Mouse (Mus musculus) CH12.LX (cell line): Measurements from ENCODE around the gene Zdhhc12. TPM values are rescaled to one million over a fixed set of nuclear protein-coding genes. Genes with fewer than 3 reads are reported as not detected.

Experiments used
- DNase-seq: peaks from one replicate; pipeline ENCODE4 v3.0.0-alpha.2; 2013; ENCODE audit errors: extremely low read depth
- H3K27ac ChIP-seq: 2 replicates; pipeline ENCODE4 v1.5.1; 2012; ENCODE audit warnings: low read depth, mild to moderate bottlenecking, control low read depth, moderate library complexity; ENCODE audit not compliant: insufficient read depth
- H3K27me3 ChIP-seq: replicated peaks from 2 replicates; pipeline ENCODE3; 2012; ENCODE audit warnings: inconsistent platforms
- H3K36me3 ChIP-seq, 2 experiments: replicated peaks in 1 of 2; 2 replicates each; pipeline versions ENCODE3 to v1.6.1; 2012; ENCODE audit warnings: inconsistent platforms in 1 of 2, low read length in 1 of 2, mild to moderate bottlenecking in 1 of 2, mixed read lengths in 1 of 2, moderate library complexity in 1 of 2; ENCODE audit not compliant: control insufficient read depth in 1 of 2, insufficient read depth in 1 of 2
- H3K4me1 ChIP-seq, 2 experiments: 2 replicates each; pipeline ENCODE4 v1.6.1; 2012; ENCODE audit warnings: inconsistent platforms in 1 of 2, moderate library complexity in 1 of 2; ENCODE audit not compliant: insufficient read depth in 2 of 2, control insufficient read depth in 1 of 2
- H3K4me2 ChIP-seq: 2 replicates; pipeline ENCODE4 v1.6.1; 2012; ENCODE audit warnings: low read depth, mild to moderate bottlenecking, control low read depth; ENCODE audit not compliant: poor library complexity, insufficient read depth, severe bottlenecking
- H3K4me3 ChIP-seq, 3 experiments: fragments of 150-350 bp in 1 of 3; sonication (generic) in 1 of 3; replicated peaks in 1 of 3; 2 replicates each; pipeline versions ENCODE3 to v1.5.1; 2011 to 2012; ENCODE audit warnings: low read depth in 2 of 3, low read length in 2 of 3, mild to moderate bottlenecking in 2 of 3, moderate library complexity in 2 of 3, control low read depth in 1 of 3, improper control_type of control experiment in 1 of 3, inconsistent platforms in 1 of 3, mixed read lengths in 1 of 3; ENCODE audit not compliant: poor library complexity in 1 of 3
- H3K79me2 ChIP-seq: replicated peaks from 2 replicates; pipeline ENCODE4 v1.6.1; 2012; ENCODE audit warnings: mild to moderate bottlenecking, moderate library complexity; ENCODE audit not compliant: control insufficient read depth, poor library complexity, insufficient read depth, severe bottlenecking; ENCODE audit errors: extremely low read depth
- H3K9ac ChIP-seq: 2 replicates; pipeline ENCODE4 v1.6.1; 2012; ENCODE audit warnings: low read depth, mild to moderate bottlenecking, control low read depth, moderate library complexity; ENCODE audit not compliant: insufficient read depth
- H3K9me3 ChIP-seq: replicated peaks from 2 replicates; pipeline ENCODE3; 2012; ENCODE audit warnings: low read length, inconsistent platforms, mixed read lengths
- BHLHE40 ChIP-seq: IDR thresholded peaks from 2 replicates; pipeline ENCODE4 v1.6.1; 2011; ENCODE audit warnings: mild to moderate bottlenecking, low read depth, low read length, improper control_type of control experiment
- CHD1 ChIP-seq: IDR thresholded peaks from 2 replicates; pipeline ENCODE4 v1.6.1; 2012; ENCODE audit warnings: low read depth, low read length, improper control_type of control experiment, inconsistent platforms
- CTCF ChIP-seq, 2 experiments: IDR thresholded peaks in 1 of 2; conservative IDR thresholded peaks in 1 of 2; 2 replicates each; pipeline ENCODE4 v1.5.1; 2011 to 2012; ENCODE audit warnings: low read depth in 2 of 2, low read length in 2 of 2, improper control_type of control experiment in 1 of 2, inconsistent platforms in 1 of 2, mild to moderate bottlenecking in 1 of 2, moderate library complexity in 1 of 2
- E2F4 ChIP-seq: IDR thresholded peaks from 2 replicates; pipeline ENCODE4 v1.6.1; 2011; ENCODE audit warnings: low read depth, low read length, improper control_type of control experiment; ENCODE audit not compliant: insufficient replicate concordance
- IRF4 ChIP-seq: IDR thresholded peaks from 2 replicates; pipeline ENCODE4 v1.6.1; 2014; ENCODE audit warnings: low read depth, mild to moderate bottlenecking, inconsistent platforms, low read length, improper control_type of control experiment
- MAX ChIP-seq: IDR thresholded peaks from 2 replicates; pipeline ENCODE4 v1.6.1; 2011; ENCODE audit warnings: low read length, improper control_type of control experiment
- MXI1 ChIP-seq: IDR thresholded peaks from 2 replicates; pipeline ENCODE4 v1.6.1; 2011; ENCODE audit warnings: mild to moderate bottlenecking, low read depth, low read length, improper control_type of control experiment
- MYC ChIP-seq: IDR thresholded peaks from 2 replicates; pipeline ENCODE4 v1.6.1; 2011; ENCODE audit warnings: low read depth, mild to moderate bottlenecking, improper control_type of control experiment, low read length
- RAD21 ChIP-seq: IDR thresholded peaks from 2 replicates; pipeline ENCODE4 v1.6.1; 2011; ENCODE audit warnings: low read depth, mild to moderate bottlenecking, low read length, improper control_type of control experiment, moderate library complexity
- SMC3 ChIP-seq: IDR thresholded peaks from 2 replicates; pipeline ENCODE4 v1.6.1; 2011; ENCODE audit warnings: low read depth, low read length, improper control_type of control experiment
- TCF12 ChIP-seq: IDR thresholded peaks from 2 replicates; pipeline ENCODE4 v1.6.1; 2014; ENCODE audit warnings: low read depth, mild to moderate bottlenecking, inconsistent platforms, low read length, improper control_type of control experiment
- USF1 ChIP-seq: IDR thresholded peaks from 2 replicates; pipeline ENCODE4 v1.6.1; 2014; ENCODE audit warnings: low read depth, mild to moderate bottlenecking, inconsistent platforms, low read length, improper control_type of control experiment
- dilution Hi-C: fragments of 300-500 bp; cut with MboI; formaldehyde crosslinking; loops from 2 replicates; pipeline ENCODE4 v1.14.3; 2020; ENCODE audit warnings: low sequenced_read_pairs; ENCODE audit not compliant: extremely low pct_unique_long_range_greater_than_20kb, extremely low pct_ligation_motif_present
- in situ Hi-C: fragments of 300-500 bp; cut with MboI; formaldehyde crosslinking; loops from 3 replicates; pipeline ENCODE4 v1.14.3; 2019; ENCODE audit warnings: low sequenced_read_pairs, low pct_ligation_motif_present, low pct_unique_long_range_greater_than_20kb, mixed read lengths
- polyA plus RNA-seq: library from polyadenylated mRNA; unstranded; fragments of >175 nt; gene quantifications from 2 replicates; pipeline ENCODE4 v1.2.1, GENCODE M21; 2012; ENCODE audit warnings: low read depth; ENCODE audit not compliant: insufficient read length
- total RNA-seq, 2 experiments: library from RNA; depleted of rRNA; stranded (reverse); fragments of 300-350 nt in 1 of 2; fragments of >200 nt in 1 of 2; gene quantifications; 2 replicates each; pipeline ENCODE4 v1.2.3; 2012 to 2014

Gene Zdhhc12
- total and polyA plus RNA-seq, 3 experiments: 15.6 to 42.8 (median 36.5) TPM

- H3K36me3 ChIP-seq: peaks cover 7 to 53% of the 10 kb centered on the region in 2 experiments
- H3K4me2 ChIP-seq: no peak overlapping the region
- peak; percentile 62 for TF ChIP-seq RAD21
- peak; percentile 87 for TF ChIP-seq SMC3
- no peak for TF ChIP-seq CHD1
- peak; percentile 34; the same call in 1 of the 2 replicates for TF ChIP-seq IRF4
- peak; percentile 58 to 88 for TF ChIP-seq CTCF (conservative IDR thresholded peaks at IDR 0.05 in 1 of 2, IDR thresholded peaks at IDR 0.05 in 1 of 2; ENCODE audit: low read depth in 2 of 2, low read length in 2 of 2)
- peak; percentile 51; the same call in 1 of the 2 replicates for TF ChIP-seq MYC
- peak; percentile 36; the same call in 1 of the 2 replicates for TF ChIP-seq MXI1
- peak; percentile 61; the same call in 1 of the 2 replicates for TF ChIP-seq MAX
- no peak for TF ChIP-seq USF1
- TF ChIP-seq BHLHE40: 0 out of 2 replicates have a peak, but pooled peaks have one; percentile 23
- TF ChIP-seq TCF12: no peak
- no peak for TF ChIP-seq E2F4
- H3K9me3 ChIP-seq: no peaks in the 10 kb centered on the region
- H3K4me1 ChIP-seq: peaks cover under 1 to 14% of the 10 kb centered on the region in 2 experiments
- H3K27ac ChIP-seq: no peak overlapping the region
- H3K9ac ChIP-seq: no peak overlapping the region
- no peaks in the 10 kb centered on the region for H3K79me2 ChIP-seq
- in situ Hi-C loops (loop anchor here (5.0 to 10.0 kb wide), 2 partner anchors 35 to 122 kb away; partner anchors contain the start of gene Pkn3), dilution Hi-C loops (no loop called here)
- DNase-seq: peak; percentile 82
- H3K27me3 ChIP-seq: no peaks in the 10 kb centered on the region
- no peak overlapping the region for H3K4me3 ChIP-seq
These were observed 51.0 kb downstream of the Zdhhc12 start for GRCm38 (mm10) chr2:30042445-30042844.

Other genes starting within 250 kb of the Zdhhc12 start
- 6.1 and 6.3 TPM in 2 replicates for gene Cercam, start 224.5 kb downstream of the Zdhhc12 start, total RNA-seq (2012; rRNA removed)
- gene Cercam, start 224.5 kb downstream of the Zdhhc12 start, total RNA-seq (2014; rRNA removed): 2.5 and 3.0 TPM in 2 replicates
- 3.5 and 3.7 TPM in 2 replicates for gene Cercam, start 224.5 kb downstream of the Zdhhc12 start, polyA plus RNA-seq
- gene Odf2, start 204.4 kb downstream of the Zdhhc12 start, total RNA-seq (2012; rRNA removed): 43.7 and 48.6 TPM in 2 replicates
- gene Odf2, start 204.4 kb downstream of the Zdhhc12 start, total RNA-seq (2014; rRNA removed): 35.4 and 44.4 TPM in 2 replicates
- 54.6 and 59.5 TPM in 2 replicates for gene Odf2, start 204.4 kb downstream of the Zdhhc12 start, polyA plus RNA-seq
- 38.0 and 39.7 TPM in 2 replicates for gene Gle1, start 158.2 kb downstream of the Zdhhc12 start, total RNA-seq (2012; rRNA removed)
- 32.0 and 36.5 TPM in 2 replicates for gene Gle1, start 158.2 kb downstream of the Zdhhc12 start, total RNA-seq (2014; rRNA removed)
- 54.1 and 60.1 TPM in 2 replicates for gene Gle1, start 158.2 kb downstream of the Zdhhc12 start, polyA plus RNA-seq
- gene Sptan1, start 128.1 kb downstream of the Zdhhc12 start, total RNA-seq (2012; rRNA removed): 113 TPM in 2 replicates
- gene Sptan1, start 128.1 kb downstream of the Zdhhc12 start, total RNA-seq (2014; rRNA removed): 73.8 and 86.4 TPM in 2 replicates
- gene Sptan1, start 128.1 kb downstream of the Zdhhc12 start, polyA plus RNA-seq: 88.0 and 91.6 TPM in 2 replicates
- gene Wdr34, start 44.8 kb downstream of the Zdhhc12 start, total RNA-seq (2012; rRNA removed): 23.2 and 26.5 TPM in 2 replicates
- gene Wdr34, start 44.8 kb downstream of the Zdhhc12 start, total RNA-seq (2014; rRNA removed): 21.4 and 24.7 TPM in 2 replicates
- gene Wdr34, start 44.8 kb downstream of the Zdhhc12 start, polyA plus RNA-seq: 28.0 and 28.6 TPM in 2 replicates
- gene Set, start 36.3 kb downstream of the Zdhhc12 start, total RNA-seq (2012; rRNA removed): 515 and 844 TPM in 2 replicates
- 1,049 and 1,142 TPM in 2 replicates for gene Set, start 36.3 kb downstream of the Zdhhc12 start, total RNA-seq (2014; rRNA removed)
- gene Set, start 36.3 kb downstream of the Zdhhc12 start, polyA plus RNA-seq: 902 and 991 TPM in 2 replicates
- gene Pkn3, start 16.0 kb downstream of the Zdhhc12 start, total RNA-seq (2012; rRNA removed): 5.2 and 8.3 TPM in 2 replicates
- gene Pkn3, start 16.0 kb downstream of the Zdhhc12 start, total RNA-seq (2014; rRNA removed): 4.7 and 5.0 TPM in 2 replicates
- gene Pkn3, start 16.0 kb downstream of the Zdhhc12 start, polyA plus RNA-seq: 6.7 and 7.1 TPM in 2 replicates
- gene Zer1, start 30.9 kb upstream of the Zdhhc12 start, total RNA-seq (2012; rRNA removed): 9.5 and 13.4 TPM in 2 replicates
- gene Zer1, start 30.9 kb upstream of the Zdhhc12 start, total RNA-seq (2014; rRNA removed): 4.8 and 5.5 TPM in 2 replicates
- gene Zer1, start 30.9 kb upstream of the Zdhhc12 start, polyA plus RNA-seq: 13.3 and 15.0 TPM in 2 replicates
- 32.1 and 35.1 TPM in 2 replicates for gene Tbc1d13, start 40.1 kb upstream of the Zdhhc12 start, total RNA-seq (2012; rRNA removed)
- gene Tbc1d13, start 40.1 kb upstream of the Zdhhc12 start, total RNA-seq (2014; rRNA removed): 21.4 and 25.9 TPM in 2 replicates
- gene Tbc1d13, start 40.1 kb upstream of the Zdhhc12 start, polyA plus RNA-seq: 36.1 and 36.8 TPM in 2 replicates
- 9.2 and 9.7 TPM in 2 replicates for gene Endog, start 77.8 kb upstream of the Zdhhc12 start, total RNA-seq (2012; rRNA removed)
- 0.23 TPM in 1 of 2 replicates, not detected in the other for gene Endog, start 77.8 kb upstream of the Zdhhc12 start, total RNA-seq (2014; rRNA removed)
- not detected in 2 replicates for gene Endog, start 77.8 kb upstream of the Zdhhc12 start, polyA plus RNA-seq
- gene Spout1, start 84.8 kb upstream of the Zdhhc12 start, total RNA-seq (2012; rRNA removed): 49.2 and 56.7 TPM in 2 replicates
- gene Spout1, start 84.8 kb upstream of the Zdhhc12 start, total RNA-seq (2014; rRNA removed): 34.8 and 38.4 TPM in 2 replicates
- gene Spout1, start 84.8 kb upstream of the Zdhhc12 start, polyA plus RNA-seq: 62.3 and 63.7 TPM in 2 replicates
- 5.3 and 7.0 TPM in 2 replicates for gene Kyat1, start 112.2 kb upstream of the Zdhhc12 start, total RNA-seq (2012; rRNA removed)
- gene Kyat1, start 112.2 kb upstream of the Zdhhc12 start, total RNA-seq (2014; rRNA removed): 5.0 and 5.5 TPM in 2 replicates
- gene Kyat1, start 112.2 kb upstream of the Zdhhc12 start, polyA plus RNA-seq: 5.2 and 5.4 TPM in 2 replicates
- 2.8 and 3.1 TPM in 2 replicates for gene Lrrc8a, start 144.1 kb upstream of the Zdhhc12 start, total RNA-seq (2012; rRNA removed)
- 1.1 and 1.8 TPM in 2 replicates for gene Lrrc8a, start 144.1 kb upstream of the Zdhhc12 start, total RNA-seq (2014; rRNA removed)
- gene Lrrc8a, start 144.1 kb upstream of the Zdhhc12 start, polyA plus RNA-seq: 1.2 and 1.4 TPM in 2 replicates
- gene Gm28035, start 146.9 kb upstream of the Zdhhc12 start, total RNA-seq (2012; rRNA removed): 0.46 and 0.64 TPM in 2 replicates
- gene Gm28035, start 146.9 kb upstream of the Zdhhc12 start, total RNA-seq (2014; rRNA removed): 0.27 TPM in 2 replicates
- gene Gm28035, start 146.9 kb upstream of the Zdhhc12 start, polyA plus RNA-seq: 0.35 and 0.36 TPM in 2 replicates
- 3.1 and 8.9 TPM in 2 replicates for gene Phyhd1, start 172.6 kb upstream of the Zdhhc12 start, total RNA-seq (2012; rRNA removed)
- gene Phyhd1, start 172.6 kb upstream of the Zdhhc12 start, total RNA-seq (2014; rRNA removed): 5.7 and 7.1 TPM in 2 replicates
- gene Phyhd1, start 172.6 kb upstream of the Zdhhc12 start, polyA plus RNA-seq: 9.7 and 11.5 TPM in 2 replicates
- gene Gm28038, start 187.4 kb upstream of the Zdhhc12 start, total RNA-seq (2012; rRNA removed): not detected in 2 replicates
- gene Gm28038, start 187.4 kb upstream of the Zdhhc12 start, total RNA-seq (2014; rRNA removed): not detected in 2 replicates
- 7.4 TPM in 1 of 2 replicates, not detected in the other for gene Gm28038, start 187.4 kb upstream of the Zdhhc12 start, polyA plus RNA-seq
- 17.4 and 18.1 TPM in 2 replicates for gene Dolk, start 192.7 kb upstream of the Zdhhc12 start, total RNA-seq (2012; rRNA removed)
- 11.1 and 11.6 TPM in 2 replicates for gene Dolk, start 192.7 kb upstream of the Zdhhc12 start, total RNA-seq (2014; rRNA removed)
- gene Dolk, start 192.7 kb upstream of the Zdhhc12 start, polyA plus RNA-seq: 10.8 and 11.8 TPM in 2 replicates
- gene Nup188, start 192.7 kb upstream of the Zdhhc12 start, total RNA-seq (2012; rRNA removed): 40.2 and 47.6 TPM in 2 replicates
- gene Nup188, start 192.7 kb upstream of the Zdhhc12 start, total RNA-seq (2014; rRNA removed): 19.7 and 20.9 TPM in 2 replicates
- 58.8 and 61.2 TPM in 2 replicates for gene Nup188, start 192.7 kb upstream of the Zdhhc12 start, polyA plus RNA-seq